Mouse (Mus musculus) C2C12 (cell line): Measurements from ENCODE around the gene Tmem213. TPM values are rescaled to one million over a fixed set of nuclear protein-coding genes. Genes with fewer than 3 reads are reported as not detected.

Experiments used
- H3K27me3 ChIP-seq: one replicate; pipeline ENCODE4 v1.6.1; 2011; ENCODE audit not compliant: control insufficient read depth, insufficient read depth, insufficient read length
- H3K36me3 ChIP-seq: one replicate; pipeline ENCODE4 v1.6.1; 2011; ENCODE audit not compliant: control insufficient read depth, insufficient read depth
- H3K4me3 ChIP-seq: one replicate; pipeline ENCODE4 v1.5.1; 2011; ENCODE audit warnings: mild to moderate bottlenecking, control low read depth; ENCODE audit not compliant: poor library complexity, insufficient read depth, severe bottlenecking
- H3K79me2 ChIP-seq: one replicate; pipeline ENCODE4 v1.6.1; 2011; ENCODE audit not compliant: control insufficient read depth, insufficient read depth
- H3K79me3 ChIP-seq: one replicate; pipeline ENCODE4 v1.6.1; 2011; ENCODE audit warnings: low read depth, control low read depth
- H3ac ChIP-seq: one replicate; pipeline ENCODE3; 2011; ENCODE audit warnings: low read depth; ENCODE audit not compliant: control insufficient read depth, insufficient read length
- CEBPB ChIP-seq: IDR thresholded peaks from one replicate; pipeline ENCODE4 v1.6.1; 2011; ENCODE audit warnings: low read depth, mild to moderate bottlenecking, control low read depth, moderate library complexity
- CTCF ChIP-seq: IDR thresholded peaks from one replicate; pipeline ENCODE4 v1.5.1; 2011; ENCODE audit not compliant: control insufficient read depth, insufficient read depth, insufficient read length
- FOSL1 ChIP-seq: IDR thresholded peaks from one replicate; pipeline ENCODE4 v1.8.0; 2011; ENCODE audit warnings: mild to moderate bottlenecking, low read length; ENCODE audit not compliant: poor library complexity, insufficient read depth, severe bottlenecking
- MAX ChIP-seq: IDR thresholded peaks from one replicate; pipeline ENCODE4 v1.6.1; 2011; ENCODE audit warnings: mild to moderate bottlenecking, control low read depth
- MYOD1 ChIP-seq: IDR thresholded peaks from one replicate; pipeline ENCODE4 v1.6.1; 2011; ENCODE audit warnings: low read depth; ENCODE audit not compliant: control insufficient read depth, insufficient read length
- MYOG ChIP-seq: IDR thresholded peaks from one replicate; pipeline ENCODE4 v1.6.1; 2011; ENCODE audit not compliant: control insufficient read depth, insufficient read length; ENCODE audit errors: extremely low read depth
- USF1 ChIP-seq: IDR thresholded peaks from one replicate; pipeline ENCODE4 v1.6.1; 2011; ENCODE audit warnings: low read depth, mild to moderate bottlenecking, control low read depth, moderate library complexity
- polyA plus RNA-seq: library from polyadenylated mRNA; unstranded; fragments of >200 nt; fragmentation: generic; extraction: Trizol; gene quantifications from one replicate; pipeline ENCODE4 v1.2.1, GENCODE M21; 2012; ENCODE audit warnings: missing spikeins

The Tmem213 gene
- polyA plus RNA-seq, 1 experiment, result not detected

GRCm38 (mm10) chr6:38105924-38106323 lies 3.1 kb upstream of the Tmem213 start:
- H3K27me3 ChIP-seq, result no peaks in the 10 kb centered on the region
- H3K79me3 ChIP-seq, result no peaks in the 10 kb centered on the region
- no peaks in the 10 kb centered on the region for H3K79me2 ChIP-seq
- TF ChIP-seq FOSL1 (no peak), CTCF (no peak), MAX (no peak), MYOD1 (no peak), USF1 (no peak), MYOG (no peak), CEBPB (no peak)
- H3ac ChIP-seq, result no peak overlapping the region
- H3K4me3 ChIP-seq, result no peak overlapping the region
- no peaks in the 10 kb centered on the region for H3K36me3 ChIP-seq

GRCm38 (mm10) chr6:38108449-38108848 lies 606 bp upstream of the Tmem213 start:
- Histone ChIP-seq H3K79me3 (no peaks in the 10 kb centered on the region), H3K36me3 (no peaks in the 10 kb centered on the region), H3K79me2 (no peaks in the 10 kb centered on the region), H3K27me3 (no peaks in the 10 kb centered on the region), H3K4me3 (no peak overlapping the region), H3ac (no peak overlapping the region)
- no peak for TF ChIP-seq CTCF
- TF ChIP-seq MAX, result no peak
- no peak for TF ChIP-seq FOSL1
- no peak for TF ChIP-seq MYOD1
- no peak for TF ChIP-seq USF1
- no peak for TF ChIP-seq CEBPB
- TF ChIP-seq MYOG, result no peak

- Histone ChIP-seq H3ac (no peak overlapping the region), H3K4me3 (no peak overlapping the region), H3K36me3 (no peaks in the 10 kb centered on the region), H3K27me3 (no peaks in the 10 kb centered on the region), H3K79me2 (no peaks in the 10 kb centered on the region), H3K79me3 (no peaks in the 10 kb centered on the region)
- TF ChIP-seq CEBPB, result no peak
- no peak for TF ChIP-seq FOSL1
- TF ChIP-seq MYOG, result no peak
- no peak for TF ChIP-seq MYOD1
- no peak for TF ChIP-seq CTCF
- no peak for TF ChIP-seq MAX
- TF ChIP-seq USF1, result no peak
These were observed 816 bp downstream of the Tmem213 start for GRCm38 (mm10) chr6:38109871-38110270.

- TF ChIP-seq MYOD1 (no peak), USF1 (no peak)
- no peak overlapping the region for H3K4me3 ChIP-seq
- no peaks in the 10 kb centered on the region for H3K36me3 ChIP-seq
- no peak overlapping the region for H3ac ChIP-seq
- H3K27me3 ChIP-seq, result no peaks in the 10 kb centered on the region
- H3K79me2 ChIP-seq, result no peaks in the 10 kb centered on the region
- no peaks in the 10 kb centered on the region for H3K79me3 ChIP-seq
These were observed 1.8 kb downstream of the Tmem213 start for GRCm38 (mm10) chr6:38110859-38111258.

- no peaks in the 10 kb centered on the region for H3K79me3 ChIP-seq
- H3K36me3 ChIP-seq, result no peaks in the 10 kb centered on the region
- no peaks in the 10 kb centered on the region for H3K79me2 ChIP-seq
- H3K27me3 ChIP-seq, result no peaks in the 10 kb centered on the region
- H3K4me3 ChIP-seq, result no peak overlapping the region
- H3ac ChIP-seq, result no peak overlapping the region
- TF ChIP-seq MAX (no peak), CEBPB (no peak), MYOD1 (no peak), MYOG (no peak), FOSL1 (no peak), USF1 (no peak), CTCF (no peak)
These were observed 7.2 kb downstream of the Tmem213 start for GRCm38 (mm10) chr6:38116107-38116770.

GRCm38 (mm10) chr6:38118341-38118740 lies 9.3 kb downstream of the Tmem213 start:
- Histone ChIP-seq H3K79me3 (no peaks in the 10 kb centered on the region), H3ac (no peak overlapping the region), H3K27me3 (no peaks in the 10 kb centered on the region), H3K79me2 (no peaks in the 10 kb centered on the region), H3K36me3 (no peaks in the 10 kb centered on the region), H3K4me3 (no peak overlapping the region)
- TF ChIP-seq CTCF, result no peak
